Mouse (Mus musculus) heart, embryonic 11.5 days (tissue): ENCODE results near the gene Cdc26. TPM values are rescaled to one million over a fixed set of nuclear protein-coding genes. Genes with fewer than 3 reads are reported as not detected.

Experiments
- ATAC-seq: fragments of 200-750 bp; cut with Nextera tagmentation; replicated peaks from 2 replicates; pipeline ENCODE4 v1.8.0; 2017; ENCODE audit warnings: moderate library complexity; ENCODE audit not compliant: insufficient number of reproducible peaks, low FRiP score, low TSS enrichment
- H3K27ac ChIP-seq: fragments of 300-500 bp; sonication (generic); 2 replicates; pipeline ENCODE4 v1.5.1; 2014; ENCODE audit warnings: mild to moderate bottlenecking, low read depth, low read length
- H3K27me3 ChIP-seq: fragments of 300-500 bp; sonication (generic); 2 replicates; pipeline ENCODE4 v1.6.1; 2014; ENCODE audit warnings: mild to moderate bottlenecking, low read length, mixed read lengths; ENCODE audit not compliant: control insufficient read depth, insufficient read depth
- H3K36me3 ChIP-seq: fragments of 300-500 bp; sonication (generic); 2 replicates; pipeline ENCODE4 v1.6.1; 2014; ENCODE audit warnings: mild to moderate bottlenecking, low read length, moderate library complexity, mixed read lengths; ENCODE audit not compliant: control insufficient read depth, insufficient read depth
- H3K4me1 ChIP-seq: fragments of 300-500 bp; sonication (generic); 2 replicates; pipeline ENCODE4 v1.6.1; 2014; ENCODE audit warnings: low read length; ENCODE audit not compliant: control insufficient read depth, insufficient read depth
- H3K4me2 ChIP-seq: fragments of 300-500 bp; sonication (generic); 2 replicates; pipeline ENCODE4 v1.6.1; 2014; ENCODE audit warnings: mild to moderate bottlenecking, moderate library complexity
- H3K4me3 ChIP-seq: fragments of 300-500 bp; sonication (generic); 2 replicates; pipeline ENCODE4 v1.5.1; 2014; ENCODE audit warnings: low read depth, low read length
- H3K9ac ChIP-seq: fragments of 300-500 bp; sonication (generic); 2 replicates; pipeline ENCODE4 v1.6.1; 2014; ENCODE audit warnings: mild to moderate bottlenecking, low read depth, low read length, moderate library complexity
- H3K9me3 ChIP-seq: fragments of 300-500 bp; sonication (generic); replicated peaks from 2 replicates; pipeline ENCODE4 v1.6.1; 2016; ENCODE audit warnings: low read length; ENCODE audit not compliant: control insufficient read depth
- WGBS: fragments of 180-500 bp; shearing (Covaris S2); extraction: QIAGEN DNeasy Blood & Tissue Kit; methylation state at CpG from one replicate; pipeline ENCODE4 v1.1.7; 2014; ENCODE audit not compliant: insufficient replicate concordance; 5-methylcytosine and 5-hydroxymethylcytosine counted together
- polyA plus RNA-seq: library from polyadenylated mRNA; unstranded; fragments of >200 nt; fragmentation: Nextera tagmentation; extraction: Ambion mirVana; gene quantifications from 2 replicates; pipeline ENCODE4 v1.2.1, GENCODE M21; 2014

The Cdc26 gene
- polyA plus RNA-seq, 1 experiment from 2014 or later, result 101 TPM

GRCm38 (mm10) chr4:62393459-62393858, 15.0 kb downstream of the Cdc26 start:
- Histone ChIP-seq H3K9ac (no peak overlapping the region), H3K4me1 (no peaks in the 10 kb centered on the region), H3K9me3 (no peaks in the 10 kb centered on the region), H3K36me3 (peaks cover 21% of the 10 kb centered on the region), H3K27me3 (no peaks in the 10 kb centered on the region), H3K27ac (no peak overlapping the region), H3K4me3 (no peak overlapping the region), H3K4me2 (no peak overlapping the region)
- WGBS, result 74% methylated on average over 6 of the region's 6 CpGs
- no peak for ATAC-seq

DNA sequence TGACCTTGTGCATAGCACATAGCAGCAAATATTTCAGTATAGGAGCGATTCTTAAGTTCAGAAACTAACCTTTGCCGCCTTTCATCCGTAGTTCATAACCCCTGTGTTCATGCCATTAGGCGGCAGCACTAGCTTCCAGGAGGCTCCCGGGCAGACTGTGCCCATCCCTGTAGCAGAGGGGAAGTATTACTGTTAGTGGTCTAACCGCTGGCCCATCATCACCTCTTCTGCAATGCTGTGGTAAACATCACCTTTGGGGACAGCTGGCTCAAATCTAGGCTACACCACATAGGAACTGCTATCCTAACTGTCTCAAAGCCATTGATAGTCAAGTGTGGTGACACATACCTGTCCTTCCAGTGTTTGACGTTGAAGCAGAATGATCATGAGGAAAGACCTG, 16.6 kb downstream of the Cdc26 start:
- H3K27me3 ChIP-seq, result no peaks in the 10 kb centered on the region
- WGBS, result 82% methylated on average over 7 of the region's 7 CpGs
- peaks cover 18% of the 10 kb centered on the region for H3K36me3 ChIP-seq
- H3K4me3 ChIP-seq, result no peak overlapping the region
- H3K27ac ChIP-seq, result no peak overlapping the region
- no peaks in the 10 kb centered on the region for H3K4me1 ChIP-seq
- H3K9ac ChIP-seq, result no peak overlapping the region
- no peak for ATAC-seq
- H3K4me2 ChIP-seq, result no peak overlapping the region
- H3K9me3 ChIP-seq, result no peaks in the 10 kb centered on the region

DNA sequence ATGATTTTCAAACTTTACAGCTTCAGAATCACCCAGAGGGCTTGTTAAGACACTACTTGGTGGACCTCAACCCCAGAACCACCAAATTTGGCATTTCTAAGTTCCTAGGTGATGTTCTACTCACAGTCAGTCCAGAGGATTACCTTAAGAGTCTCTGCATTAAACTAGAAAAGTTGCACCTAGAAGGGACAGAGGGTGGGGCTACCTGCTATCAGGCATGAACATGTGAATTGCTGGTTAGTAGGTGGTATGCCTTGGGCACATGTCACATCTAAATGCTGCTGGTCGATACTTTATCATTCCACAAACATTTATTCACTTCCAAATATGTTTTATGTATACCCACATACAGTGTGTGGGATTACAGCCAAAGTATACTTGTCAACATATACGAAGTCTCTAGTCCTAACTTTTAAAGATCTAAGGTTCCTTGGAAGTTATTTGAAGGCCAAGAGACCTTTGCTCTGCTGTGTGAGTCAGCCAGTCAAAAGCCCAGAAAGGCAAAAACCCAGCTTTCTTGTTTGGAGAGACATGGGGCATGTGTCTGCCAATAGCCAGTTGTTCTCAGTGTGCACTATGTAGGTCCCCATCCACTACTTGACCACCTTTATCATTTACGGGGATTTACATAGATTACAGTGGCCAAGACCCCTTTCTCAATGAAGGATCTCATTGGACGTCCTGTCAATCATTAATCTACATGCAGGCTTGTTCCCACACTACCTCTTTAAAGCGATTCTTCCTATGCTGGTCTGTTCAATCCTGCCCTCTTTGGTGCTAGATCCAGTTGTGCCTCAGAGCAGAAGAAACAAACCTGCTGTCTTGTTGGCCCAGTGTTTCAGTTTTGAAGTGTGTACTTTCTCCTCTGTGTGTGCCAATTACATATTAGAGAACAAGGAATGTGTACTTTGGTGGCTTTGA, 18.6 kb downstream of the Cdc26 start:
- WGBS, result 79% methylated on average over 5 of the region's 5 CpGs
- peaks cover 13% of the 10 kb centered on the region for H3K36me3 ChIP-seq

DNA sequence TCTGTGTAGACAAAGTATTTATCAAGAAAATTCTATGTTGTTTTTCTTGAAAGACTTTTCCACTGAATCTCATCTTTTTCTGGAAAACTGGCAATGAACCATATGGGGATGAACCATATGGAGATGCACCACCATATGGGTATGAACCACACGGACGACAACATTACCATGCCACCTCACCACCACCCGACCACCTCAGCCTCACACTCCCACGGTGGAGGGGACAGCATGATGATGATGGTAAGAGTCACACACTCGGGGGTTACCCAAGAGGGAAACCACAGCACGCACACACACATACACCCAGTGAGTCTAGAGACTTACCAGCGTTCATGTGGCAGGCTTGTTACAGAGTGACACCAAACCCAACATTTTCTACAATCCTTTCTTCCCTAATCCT, 23.0 kb downstream of the Cdc26 start:
- H3K36me3 ChIP-seq, result peaks cover 13% of the 10 kb centered on the region; the same call in 1 of the 2 replicates
- ATAC-seq, result no peak
- WGBS, result 91% methylated on average over 7 of the region's 7 CpGs

More for the DNA sequence above, 18.6 kb downstream of the Cdc26 start:
- Histone ChIP-seq H3K9me3 (no peaks in the 10 kb centered on the region), H3K9ac (no peak overlapping the region), H3K4me2 (no peak overlapping the region), H3K27ac (no peak overlapping the region), H3K27me3 (no peaks in the 10 kb centered on the region), H3K4me1 (no peaks in the 10 kb centered on the region), H3K4me3 (no peak overlapping the region)
- ATAC-seq, result no peak

GRCm38 (mm10) chr4:62384159-62384558, 24.3 kb downstream of the Cdc26 start:
- no peak for ATAC-seq
- Histone ChIP-seq H3K27me3 (no peaks in the 10 kb centered on the region), H3K27ac (no peak overlapping the region), H3K36me3 (peaks cover 11% of the 10 kb centered on the region; the same call in 1 of the 2 replicates), H3K4me3 (no peak overlapping the region), H3K9ac (no peak overlapping the region), H3K4me1 (no peaks in the 10 kb centered on the region), H3K4me2 (no peak overlapping the region), H3K9me3 (no peaks in the 10 kb centered on the region)
- WGBS, result 92% methylated on average over 1 of the region's 1 CpGs

More for the DNA sequence above, 23.0 kb downstream of the Cdc26 start:
- Histone ChIP-seq H3K4me2 (no peak overlapping the region), H3K4me3 (no peak overlapping the region), H3K27ac (no peak overlapping the region), H3K27me3 (no peaks in the 10 kb centered on the region), H3K4me1 (no peaks in the 10 kb centered on the region), H3K9ac (no peak overlapping the region), H3K9me3 (no peaks in the 10 kb centered on the region)

DNA sequence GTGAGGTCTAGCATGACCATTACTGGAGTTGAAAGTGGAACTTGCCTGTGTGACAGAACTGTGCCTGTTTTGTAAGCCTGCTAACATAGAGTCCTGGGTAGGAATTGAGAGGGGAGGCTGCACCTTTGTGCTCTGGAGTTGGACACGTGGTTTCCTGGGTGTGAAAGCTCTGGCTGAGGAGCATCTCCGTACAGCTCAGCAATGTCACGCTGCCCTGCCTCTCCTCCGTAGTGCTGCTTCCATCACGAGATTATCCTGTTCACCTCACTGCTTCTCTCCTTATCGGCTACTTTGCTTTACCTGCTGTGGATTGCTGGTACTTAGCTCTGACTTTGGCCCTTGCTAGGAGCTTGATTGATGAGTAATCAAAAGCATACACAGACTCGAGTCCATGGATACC, 24.7 kb downstream of the Cdc26 start:
- H3K9me3 ChIP-seq, result no peaks in the 10 kb centered on the region
- no peak overlapping the region for H3K4me2 ChIP-seq
- ATAC-seq, result no peak
- no peaks in the 10 kb centered on the region for H3K27me3 ChIP-seq
- WGBS, result 78% methylated on average over 7 of the region's 7 CpGs
- H3K4me1 ChIP-seq, result no peaks in the 10 kb centered on the region
- peaks cover 9% of the 10 kb centered on the region; the same call in 1 of the 2 replicates for H3K36me3 ChIP-seq
- H3K27ac ChIP-seq, result no peak overlapping the region
- no peak overlapping the region for H3K4me3 ChIP-seq
- H3K9ac ChIP-seq, result no peak overlapping the region

DNA sequence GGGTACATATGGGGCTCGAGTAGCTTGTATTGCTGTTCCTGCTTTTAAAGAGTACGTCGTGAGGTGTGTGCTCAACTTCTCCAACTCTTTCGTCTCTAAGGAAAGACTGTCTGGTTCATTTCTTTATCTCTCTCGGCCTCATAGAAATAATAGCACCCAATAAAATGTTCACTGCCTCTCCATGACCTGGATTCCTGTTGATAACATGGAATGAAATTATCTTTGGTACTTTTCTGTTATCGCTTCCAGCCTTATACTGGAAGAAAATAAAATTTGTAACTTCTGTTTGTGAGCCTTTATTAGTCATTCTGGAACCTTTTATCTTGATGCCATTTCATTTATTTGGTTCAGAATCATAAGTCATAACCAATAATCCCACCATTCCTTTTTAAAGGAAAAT, 25.2 kb downstream of the Cdc26 start:
- no peak for ATAC-seq
- Histone ChIP-seq H3K4me1 (no peaks in the 10 kb centered on the region), H3K27ac (no peak overlapping the region), H3K36me3 (0 out of 2 replicates have a peak, but pooled peaks cover 4% of the 10 kb centered on the region), H3K9ac (no peak overlapping the region), H3K4me3 (no peak overlapping the region), H3K9me3 (no peaks in the 10 kb centered on the region), H3K4me2 (no peak overlapping the region), H3K27me3 (no peaks in the 10 kb centered on the region)
- 89% methylated on average over 6 of the region's 6 CpGs for WGBS

GRCm38 (mm10) chr4:62379724-62380381, 28.6 kb downstream of the Cdc26 start:
- Histone ChIP-seq H3K27ac (no peak overlapping the region), H3K36me3 (no peaks in the 10 kb centered on the region), H3K4me1 (peaks cover 2% of the 10 kb centered on the region; the same call in 1 of the 2 replicates)

More at GRCm38 (mm10) chr4:62379724-62380381, 28.6 kb downstream of the Cdc26 start:
- Histone ChIP-seq H3K9me3 (no peaks in the 10 kb centered on the region), H3K4me3 (no peak overlapping the region), H3K4me2 (no peak overlapping the region), H3K9ac (no peak overlapping the region), H3K27me3 (no peaks in the 10 kb centered on the region)
- ATAC-seq, result no peak
- 80% methylated on average over 9 of the region's 9 CpGs for WGBS
